Mouse (Mus musculus): Measurements from ENCODE around the gene Uba52. TPM values are rescaled to one million over a fixed set of nuclear protein-coding genes. Genes with fewer than 3 reads are reported as not detected.
A peak's percentile ranks its signal among the peaks of the same experiment; 100 is the strongest.

Uba52 gene
- polyA plus RNA-seq, 1 experiment from 2014 or later = 755 TPM

- Histone ChIP-seq H3K4me1 (replicated peaks) (peaks cover 14% of the 10 kb centered on the region), H3K4me3 (replicated peaks) (no peak overlapping the region), H3K36me3 (peaks cover 4% of the 10 kb centered on the region; the same call in 1 of the 2 replicates), H3K9me3 (no peaks in the 10 kb centered on the region), H3K9ac (replicated peaks) (no peak overlapping the region), H3K27ac (no peak overlapping the region), H3K27me3 (no peaks in the 10 kb centered on the region), H3K4me2 (replicated peaks) (no peak overlapping the region)
- ATAC-seq = peak; percentile 54; the same call in 1 of the 2 replicates
- WGBS = 61% methylated on average over 10 of the region's 10 CpGs
These were observed 41.2 kb downstream of the Uba52 start for GRCm38 (mm10) chr8:70469295-70469916.

GRCm38 (mm10) chr8:70468733-70469132, 41.9 kb downstream of the Uba52 start:
- no peak overlapping the region for H3K9ac ChIP-seq (replicated peaks)
- no peaks in the 10 kb centered on the region for H3K9me3 ChIP-seq
- H3K4me3 ChIP-seq (replicated peaks) = no peak overlapping the region
- no peaks in the 10 kb centered on the region for H3K27me3 ChIP-seq
- H3K4me1 ChIP-seq (replicated peaks) = peaks cover 14% of the 10 kb centered on the region
- WGBS = 90% methylated on average over 4 of the region's 4 CpGs
- no peak overlapping the region for H3K27ac ChIP-seq
- peaks cover 4% of the 10 kb centered on the region; the same call in 1 of the 2 replicates for H3K36me3 ChIP-seq
- no peak overlapping the region for H3K4me2 ChIP-seq (replicated peaks)
- ATAC-seq = no peak

- H3K9me3 ChIP-seq = no peaks in the 10 kb centered on the region
- H3K9ac ChIP-seq (replicated peaks) = no peak overlapping the region
- H3K4me3 ChIP-seq (replicated peaks) = no peak overlapping the region
- no peaks in the 10 kb centered on the region for H3K27me3 ChIP-seq
- 70% methylated on average over 1 of the region's 1 CpGs for WGBS
- H3K4me2 ChIP-seq (replicated peaks) = no peak overlapping the region
- no peak for ATAC-seq
- peaks cover 20% of the 10 kb centered on the region for H3K4me1 ChIP-seq (replicated peaks)
- peaks cover 4% of the 10 kb centered on the region; the same call in 1 of the 2 replicates for H3K36me3 ChIP-seq
- no peak overlapping the region for H3K27ac ChIP-seq
These were observed 42.7 kb downstream of the Uba52 start for GRCm38 (mm10) chr8:70467907-70468306.

- no peaks in the 10 kb centered on the region for H3K27me3 ChIP-seq
- no peak overlapping the region for H3K4me2 ChIP-seq (replicated peaks)
- H3K9me3 ChIP-seq = no peaks in the 10 kb centered on the region
- peaks cover 4% of the 10 kb centered on the region; the same call in 1 of the 2 replicates for H3K36me3 ChIP-seq
- H3K4me1 ChIP-seq (replicated peaks) = peaks cover 20% of the 10 kb centered on the region
- H3K27ac ChIP-seq = no peak overlapping the region
- no peak for ATAC-seq
- H3K4me3 ChIP-seq (replicated peaks) = no peak overlapping the region
- 83% methylated on average over 5 of the region's 5 CpGs for WGBS
- H3K9ac ChIP-seq (replicated peaks) = no peak overlapping the region
These were observed 43.3 kb downstream of the Uba52 start for GRCm38 (mm10) chr8:70467229-70467725.

GRCm38 (mm10) chr8:70466771-70467170, 43.8 kb downstream of the Uba52 start:
- H3K9me3 ChIP-seq = no peaks in the 10 kb centered on the region
- H3K4me3 ChIP-seq (replicated peaks) = no peak overlapping the region
- WGBS = 82% methylated on average over 11 of the region's 11 CpGs
- peaks cover 4% of the 10 kb centered on the region; the same call in 1 of the 2 replicates for H3K36me3 ChIP-seq
- no peak overlapping the region for H3K4me2 ChIP-seq (replicated peaks)
- H3K27me3 ChIP-seq = no peaks in the 10 kb centered on the region
- ATAC-seq = no peak
- H3K27ac ChIP-seq = no peak overlapping the region
- H3K9ac ChIP-seq (replicated peaks) = no peak overlapping the region
- peaks cover 20% of the 10 kb centered on the region for H3K4me1 ChIP-seq (replicated peaks)

- H3K27ac ChIP-seq = no peak overlapping the region
- no peak overlapping the region for H3K9ac ChIP-seq (replicated peaks)
- no peak for ATAC-seq
- WGBS = 86% methylated on average over 4 of the region's 4 CpGs
- H3K4me1 ChIP-seq (replicated peaks) = peaks cover 20% of the 10 kb centered on the region
- no peaks in the 10 kb centered on the region for H3K9me3 ChIP-seq
- no peak overlapping the region for H3K4me3 ChIP-seq (replicated peaks)
- no peak overlapping the region for H3K4me2 ChIP-seq (replicated peaks)
- H3K27me3 ChIP-seq = no peaks in the 10 kb centered on the region
- H3K36me3 ChIP-seq = peaks cover 4% of the 10 kb centered on the region; the same call in 1 of the 2 replicates
These were observed 44.3 kb downstream of the Uba52 start for GRCm38 (mm10) chr8:70466305-70466704.

GRCm38 (mm10) chr8:70465701-70466100, 44.9 kb downstream of the Uba52 start:
- Histone ChIP-seq H3K27me3 (no peaks in the 10 kb centered on the region), H3K4me3 (replicated peaks) (no peak overlapping the region), H3K4me1 (replicated peaks) (peaks cover 20% of the 10 kb centered on the region), H3K9me3 (no peaks in the 10 kb centered on the region), H3K4me2 (replicated peaks) (no peak overlapping the region), H3K27ac (no peak overlapping the region), H3K36me3 (peaks cover 4% of the 10 kb centered on the region; the same call in 1 of the 2 replicates), H3K9ac (replicated peaks) (no peak overlapping the region)
- WGBS = 96% methylated on average over 4 of the region's 4 CpGs
- ATAC-seq = no peak

GRCm38 (mm10) chr8:70464162-70464561, 46.4 kb downstream of the Uba52 start:
- H3K9ac ChIP-seq (replicated peaks) = no peak overlapping the region
- ATAC-seq = no peak
- H3K27me3 ChIP-seq = no peaks in the 10 kb centered on the region
- no peak overlapping the region for H3K27ac ChIP-seq
- H3K4me3 ChIP-seq (replicated peaks) = no peak overlapping the region
- H3K4me2 ChIP-seq (replicated peaks) = no peak overlapping the region
- peaks cover 4% of the 10 kb centered on the region; the same call in 1 of the 2 replicates for H3K36me3 ChIP-seq
- WGBS = 92% methylated on average over 6 of the region's 6 CpGs
- no peaks in the 10 kb centered on the region for H3K9me3 ChIP-seq
- H3K4me1 ChIP-seq (replicated peaks) = peaks cover 9% of the 10 kb centered on the region

- WGBS = 72% methylated on average over 4 of the region's 4 CpGs
- Histone ChIP-seq H3K4me2 (replicated peaks) (no peak overlapping the region), H3K36me3 (peaks cover 4% of the 10 kb centered on the region; the same call in 1 of the 2 replicates), H3K9me3 (no peaks in the 10 kb centered on the region), H3K27ac (no peak overlapping the region), H3K4me3 (replicated peaks) (no peak overlapping the region), H3K9ac (replicated peaks) (no peak overlapping the region; the same call in 1 of the 2 replicates), H3K27me3 (no peaks in the 10 kb centered on the region), H3K4me1 (replicated peaks) (peaks cover 6% of the 10 kb centered on the region)
- no peak for ATAC-seq
These were observed 47.3 kb downstream of the Uba52 start for GRCm38 (mm10) chr8:70463306-70463705.

- H3K9me3 ChIP-seq = no peaks in the 10 kb centered on the region
- WGBS = 92% methylated on average over 8 of the region's 8 CpGs
- H3K4me1 ChIP-seq (replicated peaks) = peaks cover 6% of the 10 kb centered on the region
- H3K27ac ChIP-seq = no peak overlapping the region
- no peak overlapping the region for H3K4me2 ChIP-seq (replicated peaks)
- peaks cover 4% of the 10 kb centered on the region; the same call in 1 of the 2 replicates for H3K36me3 ChIP-seq
- H3K9ac ChIP-seq (replicated peaks) = no peak overlapping the region
- H3K4me3 ChIP-seq (replicated peaks) = no peak overlapping the region
- ATAC-seq = no peak
- H3K27me3 ChIP-seq = no peaks in the 10 kb centered on the region
These were observed 48.1 kb downstream of the Uba52 start for GRCm38 (mm10) chr8:70462516-70462813.

GRCm38 (mm10) chr8:70461765-70462515, 48.7 kb downstream of the Uba52 start:
- H3K9me3 ChIP-seq = no peaks in the 10 kb centered on the region
- ATAC-seq = peak; percentile 22; the same call in 1 of the 2 replicates
- H3K4me3 ChIP-seq (replicated peaks) = no peak overlapping the region
- peaks cover 6% of the 10 kb centered on the region for H3K4me1 ChIP-seq (replicated peaks)
- peaks cover 4% of the 10 kb centered on the region; the same call in 1 of the 2 replicates for H3K36me3 ChIP-seq
- H3K27me3 ChIP-seq = no peaks in the 10 kb centered on the region
- no peak overlapping the region for H3K27ac ChIP-seq
- WGBS = 91% methylated on average over 16 of the region's 16 CpGs
- H3K4me2 ChIP-seq (replicated peaks) = no peak overlapping the region
- H3K9ac ChIP-seq (replicated peaks) = no peak overlapping the region

GRCm38 (mm10) chr8:70460606-70461005, 50.0 kb downstream of the Uba52 start:
- no peak for ATAC-seq
- Histone ChIP-seq H3K4me2 (replicated peaks) (no peak overlapping the region), H3K36me3 (no peaks in the 10 kb centered on the region), H3K27ac (no peak overlapping the region), H3K27me3 (no peaks in the 10 kb centered on the region), H3K4me3 (replicated peaks) (no peak overlapping the region), H3K9ac (replicated peaks) (no peak overlapping the region), H3K9me3 (no peaks in the 10 kb centered on the region), H3K4me1 (replicated peaks) (peaks cover 6% of the 10 kb centered on the region)
- 85% methylated on average over 9 of the region's 9 CpGs for WGBS
